Mouse (Mus musculus) limb, embryonic 12.5 days (tissue): ENCODE results near the gene D17H6S53E. TPM values are rescaled to one million over a fixed set of nuclear protein-coding genes. Genes with fewer than 3 reads are reported as not detected.

Experiments used
- ATAC-seq: fragments of 200-750 bp; cut with Nextera tagmentation; 2 replicates; pipeline ENCODE4 v1.8.0; 2017; ENCODE audit warnings: low read depth, moderate TSS enrichment; ENCODE audit not compliant: insufficient number of reproducible peaks, insufficient read depth, low FRiP score, low TSS enrichment
- H3K27ac ChIP-seq: fragments of 300-500 bp; sonication (generic); 2 replicates; pipeline ENCODE4 v1.5.1; 2016; ENCODE audit warnings: mild to moderate bottlenecking, moderate library complexity
- H3K27me3 ChIP-seq: fragments of 300-500 bp; sonication (generic); 2 replicates; pipeline ENCODE4 v1.6.1; 2016; ENCODE audit warnings: mild to moderate bottlenecking, moderate library complexity
- H3K36me3 ChIP-seq: fragments of 300-500 bp; sonication (generic); 2 replicates; pipeline ENCODE4 v1.6.1; 2016; ENCODE audit warnings: mild to moderate bottlenecking, moderate library complexity
- H3K4me1 ChIP-seq: fragments of 300-500 bp; sonication (generic); replicated peaks from 2 replicates; pipeline ENCODE4 v1.6.1; 2016
- H3K4me2 ChIP-seq: fragments of 300-500 bp; sonication (generic); 2 replicates; pipeline ENCODE4 v1.6.1; 2016; ENCODE audit warnings: mild to moderate bottlenecking, moderate library complexity
- H3K4me3 ChIP-seq: fragments of 300-500 bp; sonication (generic); replicated peaks from 2 replicates; pipeline ENCODE4 v1.5.1; 2016; ENCODE audit warnings: mild to moderate bottlenecking
- H3K9ac ChIP-seq: fragments of 300-500 bp; sonication (generic); replicated peaks from 2 replicates; pipeline ENCODE4 v1.6.1; 2016; ENCODE audit warnings: mild to moderate bottlenecking, moderate library complexity
- H3K9me3 ChIP-seq: fragments of 300-500 bp; sonication (generic); 2 replicates; pipeline ENCODE4 v1.6.1; 2016; ENCODE audit warnings: mild to moderate bottlenecking, moderate library complexity
- WGBS: fragments of 180-500 bp; shearing (Covaris S2); methylation state at CpG from one replicate; pipeline ENCODE4 v1.1.7; 2016; 5-methylcytosine and 5-hydroxymethylcytosine counted together
- polyA plus RNA-seq: library from polyadenylated mRNA; unstranded; fragments of >200 nt; fragmentation: Nextera tagmentation; extraction: Ambion mirVana; gene quantifications from 2 replicates; pipeline ENCODE4 v1.2.1, GENCODE M21; 2016

D17H6S53E gene
- polyA plus RNA-seq, 1 experiment from 2014 or later = 10.1 TPM

GRCm38 (mm10) chr17:35102299-35102698 lies 23.9 kb upstream of the D17H6S53E start:
- ATAC-seq = 0 out of 2 replicates have a peak, but pooled peaks have one; percentile 20

GRCm38 (mm10) chr17:35103221-35103690 lies 22.9 kb upstream of the D17H6S53E start:
- Histone ChIP-seq H3K27ac (no peak overlapping the region), H3K9me3 (no peaks in the 10 kb centered on the region), H3K4me3 (no peak overlapping the region), H3K4me1 (peaks cover 6% of the 10 kb centered on the region; the same call in 1 of the 2 replicates), H3K27me3 (no peaks in the 10 kb centered on the region), H3K4me2 (no peak overlapping the region), H3K9ac (no peak overlapping the region), H3K36me3 (peaks cover 60% of the 10 kb centered on the region)
- no peak for ATAC-seq
- WGBS = 71% methylated on average over 6 of the region's 6 CpGs

More at GRCm38 (mm10) chr17:35102299-35102698, 23.9 kb upstream of the D17H6S53E start:
- Histone ChIP-seq H3K27ac (no peak overlapping the region), H3K4me1 (peaks cover 6% of the 10 kb centered on the region; the same call in 1 of the 2 replicates), H3K9me3 (no peaks in the 10 kb centered on the region), H3K27me3 (no peaks in the 10 kb centered on the region), H3K4me2 (no peak overlapping the region; the same call in 1 of the 2 replicates), H3K4me3 (no peak overlapping the region), H3K9ac (0 out of 2 replicates have a peak overlapping the region, but pooled peaks have one; percentile 9), H3K36me3 (peaks cover 70% of the 10 kb centered on the region)
- 62% methylated on average over 8 of the region's 8 CpGs for WGBS

GRCm38 (mm10) chr17:35104079-35104478 lies 22.1 kb upstream of the D17H6S53E start:
- Histone ChIP-seq H3K4me1 (peaks cover 6% of the 10 kb centered on the region; the same call in 1 of the 2 replicates), H3K36me3 (peaks cover 52% of the 10 kb centered on the region), H3K9me3 (no peaks in the 10 kb centered on the region), H3K9ac (no peak overlapping the region), H3K27me3 (no peaks in the 10 kb centered on the region), H3K4me3 (no peak overlapping the region), H3K27ac (no peak overlapping the region), H3K4me2 (no peak overlapping the region)
- WGBS = 85% methylated on average over 7 of the region's 7 CpGs
- no peak for ATAC-seq

- no peak overlapping the region for H3K9ac ChIP-seq
- peaks cover 45% of the 10 kb centered on the region for H3K36me3 ChIP-seq
- H3K27me3 ChIP-seq = no peaks in the 10 kb centered on the region
- no peak overlapping the region for H3K4me2 ChIP-seq
- ATAC-seq = no peak
- WGBS = 83% methylated on average over 6 of the region's 6 CpGs
- H3K27ac ChIP-seq = no peak overlapping the region
- H3K4me3 ChIP-seq = no peak overlapping the region
- H3K9me3 ChIP-seq = no peaks in the 10 kb centered on the region
- peaks cover 6% of the 10 kb centered on the region; the same call in 1 of the 2 replicates for H3K4me1 ChIP-seq
Measured at GRCm38 (mm10) chr17:35104754-35105153, 21.4 kb upstream of the D17H6S53E start.

GRCm38 (mm10) chr17:35105740-35106389 lies 20.3 kb upstream of the D17H6S53E start:
- H3K4me1 ChIP-seq = peaks cover 6% of the 10 kb centered on the region; the same call in 1 of the 2 replicates
- H3K27me3 ChIP-seq = no peaks in the 10 kb centered on the region
- peaks cover 34% of the 10 kb centered on the region for H3K36me3 ChIP-seq
- no peak for ATAC-seq
- H3K9me3 ChIP-seq = no peaks in the 10 kb centered on the region
- H3K4me2 ChIP-seq = peak overlapping the region; percentile 17
- no peak overlapping the region for H3K27ac ChIP-seq
- 35% methylated on average over 13 of the region's 13 CpGs for WGBS
- peak overlapping the region; percentile 45; the same call in 1 of the 2 replicates for H3K9ac ChIP-seq
- H3K4me3 ChIP-seq = no peak overlapping the region; the same call in 1 of the 2 replicates

GRCm38 (mm10) chr17:35106522-35106921 lies 19.7 kb upstream of the D17H6S53E start:
- WGBS = 77% methylated on average over 3 of the region's 3 CpGs
- no peak overlapping the region; the same call in 1 of the 2 replicates for H3K4me3 ChIP-seq
- no peaks in the 10 kb centered on the region for H3K27me3 ChIP-seq
- peaks cover 28% of the 10 kb centered on the region for H3K36me3 ChIP-seq
- H3K4me2 ChIP-seq = 0 out of 2 replicates have a peak overlapping the region, but pooled peaks have one; percentile 17
- H3K27ac ChIP-seq = no peak overlapping the region
- no peak overlapping the region for H3K9ac ChIP-seq
- H3K4me1 ChIP-seq = peaks cover 6% of the 10 kb centered on the region; the same call in 1 of the 2 replicates
- H3K9me3 ChIP-seq = no peaks in the 10 kb centered on the region
- no peak for ATAC-seq

- H3K4me1 ChIP-seq = peaks cover 6% of the 10 kb centered on the region; the same call in 1 of the 2 replicates
- WGBS = 80% methylated on average over 6 of the region's 6 CpGs
- H3K4me2 ChIP-seq = no peak within 1 kb of the TSS
- H3K9ac ChIP-seq = no peak within 1 kb of the TSS
- H3K4me3 ChIP-seq = no peak within 1 kb of the TSS
- H3K36me3 ChIP-seq = peaks cover 12% of the 10 kb centered on the region
- ATAC-seq = no peak
- H3K9me3 ChIP-seq = no peaks in the 10 kb centered on the region
- no peaks in the 10 kb centered on the region for H3K27me3 ChIP-seq
- H3K27ac ChIP-seq = no peak within 1 kb of the TSS
Measured at GRCm38 (mm10) chr17:35108097-35108496, 18.1 kb upstream of the D17H6S53E start, which contains the start of gene Ly6g5c. Ly6g5c (plus strand) TSS chr17:35108279.

GRCm38 (mm10) chr17:35111774-35112173 lies 14.4 kb upstream of the D17H6S53E start:
- no peaks in the 10 kb centered on the region for H3K4me1 ChIP-seq
- H3K4me3 ChIP-seq = no peak overlapping the region
- WGBS = 80% methylated on average over 9 of the region's 9 CpGs
- H3K4me2 ChIP-seq = no peak overlapping the region
- H3K27me3 ChIP-seq = no peaks in the 10 kb centered on the region
- peaks cover 30% of the 10 kb centered on the region for H3K36me3 ChIP-seq
- ATAC-seq = no peak
- no peaks in the 10 kb centered on the region for H3K9me3 ChIP-seq
- no peak overlapping the region for H3K9ac ChIP-seq
- no peak overlapping the region for H3K27ac ChIP-seq

- no peaks in the 10 kb centered on the region for H3K9me3 ChIP-seq
- no peak within 1 kb of the TSS for H3K27ac ChIP-seq
- no peak within 1 kb of the TSS for H3K4me2 ChIP-seq
- peaks cover 56% of the 10 kb centered on the region for H3K36me3 ChIP-seq
- 83% methylated on average over 8 of the region's 8 CpGs for WGBS
- H3K4me1 ChIP-seq = peaks cover 8% of the 10 kb centered on the region
- no peaks in the 10 kb centered on the region for H3K27me3 ChIP-seq
- no peak for ATAC-seq
- no peak within 1 kb of the TSS for H3K4me3 ChIP-seq
- no peak within 1 kb of the TSS for H3K9ac ChIP-seq
Measured at GRCm38 (mm10) chr17:35115046-35116019, 10.8 kb upstream of the D17H6S53E start, which contains the start of gene Ly6g5b. Ly6g5b (minus strand) TSS chr17:35115428.

GRCm38 (mm10) chr17:35120745-35121142 lies 5.4 kb upstream of the D17H6S53E start:
- peak overlapping the region; percentile 95 for H3K9ac ChIP-seq
- peak overlapping the region; percentile 60; the same call in 1 of the 2 replicates for H3K27ac ChIP-seq
- peaks cover 57% of the 10 kb centered on the region for H3K36me3 ChIP-seq
- no peaks in the 10 kb centered on the region for H3K27me3 ChIP-seq
- ATAC-seq = no peak
- WGBS = under 1% methylated on average over 33 of the region's 33 CpGs
- no peaks in the 10 kb centered on the region for H3K9me3 ChIP-seq
- H3K4me3 ChIP-seq = peak overlapping the region; percentile 95
- H3K4me2 ChIP-seq = peak overlapping the region; percentile 96
- H3K4me1 ChIP-seq = peaks cover 24% of the 10 kb centered on the region
